Mouse (Mus musculus): Measurements from ENCODE around the gene Celf2.

Gene Celf2

DNA sequence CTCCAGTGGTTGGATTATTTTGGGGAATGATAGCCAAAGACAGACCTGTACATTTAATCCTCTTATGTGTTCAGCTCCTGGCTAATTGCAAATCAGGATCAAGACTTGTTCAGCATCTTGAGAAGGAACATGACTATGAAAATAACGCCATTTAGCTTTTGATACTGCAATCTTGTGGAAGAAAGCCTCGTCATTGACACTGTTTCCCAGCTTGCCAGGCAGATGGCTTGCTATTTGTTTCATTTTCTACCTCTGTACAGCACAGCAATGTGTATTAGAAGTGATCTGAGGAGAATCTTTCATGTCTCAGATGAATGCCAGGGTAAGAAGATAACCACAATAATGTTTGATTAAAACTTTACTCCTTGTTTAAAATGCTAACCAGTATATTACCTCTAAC is 315.9 kb downstream of the Celf2 start:
- no peak for DNase-seq (ENCODE audit: low spot score)

DNA sequence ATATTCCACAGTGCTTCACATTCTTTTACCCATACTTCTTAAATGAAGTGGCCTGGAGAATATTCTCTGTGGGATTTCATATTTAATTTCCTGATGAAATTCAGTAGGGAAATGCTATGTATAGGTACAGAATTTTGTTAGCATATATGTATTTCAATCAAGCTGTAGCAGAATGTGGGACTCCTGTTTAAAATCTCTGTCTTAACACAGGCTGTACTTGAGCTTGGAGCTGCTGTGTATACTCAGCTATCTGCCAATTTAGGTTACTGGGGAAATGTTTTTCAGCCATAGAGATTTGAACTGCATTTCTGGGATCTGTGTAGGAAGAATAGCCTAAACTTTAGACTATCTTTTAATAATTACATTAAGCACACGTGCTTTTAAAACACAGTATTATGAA is 330.2 kb downstream of the Celf2 start:
- DNase-seq (ENCODE audit: low spot score) = no peak

GRCm38 (mm10) chr2:7173271-7174064 is 335.9 kb downstream of the Celf2 start:
- DNase-seq (ENCODE audit: low spot score) = no peak

DNA sequence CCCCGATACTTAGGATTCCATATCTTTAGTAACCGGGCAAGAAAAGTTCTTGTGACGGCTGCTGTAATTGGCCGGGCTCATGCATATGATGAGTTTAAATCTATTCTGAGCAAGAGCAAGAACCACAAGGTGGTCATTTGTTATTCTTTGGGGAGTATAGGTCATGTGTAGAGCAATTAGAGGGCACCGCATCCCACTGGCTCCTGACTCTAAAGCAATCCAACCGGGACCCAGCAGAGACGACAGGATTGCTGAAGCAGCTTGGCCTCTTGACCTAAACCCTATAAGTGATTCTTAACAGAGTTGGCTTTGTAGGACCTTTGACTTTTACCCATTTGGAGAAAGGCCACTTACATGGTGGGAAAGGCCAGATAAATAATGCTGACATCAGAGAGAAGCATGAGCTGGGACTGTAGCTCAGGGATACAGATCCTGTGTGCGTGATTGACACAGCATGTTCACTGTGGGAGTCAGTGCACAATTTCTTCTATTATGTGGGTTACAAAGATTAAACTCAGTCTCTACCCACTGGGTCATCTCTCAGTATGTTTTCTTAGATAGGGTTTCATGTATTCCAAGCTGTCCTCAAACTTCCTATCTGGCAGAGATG is 338.2 kb downstream of the Celf2 start:
- no peak for DNase-seq (ENCODE audit: low spot score)

GRCm38 (mm10) chr2:7165786-7166185 is 343.6 kb downstream of the Celf2 start:
- DNase-seq (ENCODE audit: low spot score) = no peak

- DNase-seq (ENCODE audit: low spot score) = peak; percentile 43
These were observed 349.3 kb downstream of the Celf2 start for GRCm38 (mm10) chr2:7160108-7160507.

GRCm38 (mm10) chr2:7147303-7147702 is 362.1 kb downstream of the Celf2 start:
- no peak for DNase-seq (ENCODE audit: low spot score)

- DNase-seq (ENCODE audit: low spot score) = no peak
These were observed 363.8 kb downstream of the Celf2 start for GRCm38 (mm10) chr2:7145541-7146043.

DNA sequence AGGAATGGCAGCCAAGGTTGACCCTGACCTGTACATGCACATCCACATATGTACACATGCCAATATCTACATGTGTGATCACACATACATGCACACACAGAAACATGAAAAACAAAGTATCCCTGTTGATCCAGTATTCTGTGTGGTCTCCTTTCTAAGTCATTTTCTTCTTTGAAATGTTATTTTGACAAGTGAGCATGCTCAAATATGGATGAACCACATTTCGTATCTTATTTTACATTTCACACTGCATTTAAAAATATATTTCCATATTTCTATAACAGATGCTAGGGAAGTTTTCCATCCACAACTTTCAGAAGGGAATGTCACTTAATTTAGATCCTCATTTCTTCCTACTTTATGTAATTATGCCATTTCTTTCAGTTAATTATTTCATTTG is 364.5 kb downstream of the Celf2 start:
- no peak for DNase-seq (ENCODE audit: low spot score)

DNA sequence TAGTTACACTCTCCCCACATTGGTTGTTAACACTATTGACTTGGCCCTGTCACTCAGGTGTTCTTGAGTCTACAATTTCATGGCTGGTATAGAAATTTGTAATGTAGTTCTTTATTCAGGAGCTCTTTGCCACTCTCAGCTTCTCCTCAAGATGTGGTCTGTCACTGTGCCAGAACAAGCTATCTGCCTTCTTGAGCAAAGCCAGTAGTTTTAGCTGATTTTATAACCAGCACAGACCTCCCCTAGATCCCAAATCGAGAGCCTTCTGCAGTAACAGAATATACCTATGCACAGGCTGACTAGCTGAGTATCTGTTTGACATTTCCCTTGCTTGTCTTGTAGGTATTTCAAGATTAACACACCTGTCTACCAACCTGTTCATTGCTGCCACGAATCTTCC is 386.0 kb downstream of the Celf2 start:
- DNase-seq (ENCODE audit: low spot score) = no peak

DNA sequence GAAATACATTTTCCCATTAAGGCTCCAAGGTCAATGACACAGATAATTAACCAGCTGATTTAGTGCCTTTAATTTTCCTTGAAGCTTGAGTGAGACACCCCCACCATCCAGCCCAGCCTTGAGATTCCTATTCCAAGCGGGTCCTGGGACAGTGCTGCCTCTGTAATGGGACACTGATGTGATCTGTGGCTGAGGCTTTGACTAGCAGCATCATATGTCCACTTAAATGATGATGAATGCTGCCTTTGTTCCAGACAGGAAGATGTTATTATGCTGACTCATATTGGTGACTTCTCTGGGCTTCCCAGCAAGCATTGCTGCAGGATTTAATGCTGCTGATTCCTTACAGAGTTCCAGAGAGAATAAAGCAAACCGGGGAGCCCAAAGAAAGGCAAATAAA is 393.6 kb downstream of the Celf2 start:
- DNase-seq (ENCODE audit: low spot score) = no peak

DNA sequence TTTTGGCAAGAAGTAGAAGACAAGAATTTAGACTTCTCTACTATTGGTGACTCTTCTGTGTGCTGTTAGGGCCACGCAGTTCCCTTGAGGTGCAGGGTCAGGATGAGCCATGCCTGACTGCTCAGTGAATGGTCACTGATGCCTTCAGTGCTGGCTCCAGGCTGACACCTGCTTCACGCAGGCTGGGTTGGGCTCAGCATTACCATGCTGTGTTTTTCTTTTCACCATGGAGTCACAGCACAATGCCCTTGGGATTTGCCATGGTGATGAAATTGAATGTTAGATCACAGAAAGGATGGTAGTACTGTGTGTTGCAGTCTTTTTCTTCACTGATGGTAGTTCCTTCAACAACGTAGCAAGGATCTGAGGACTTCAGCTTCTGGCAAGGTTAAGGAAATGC is 394.2 kb downstream of the Celf2 start:
- no peak for DNase-seq (ENCODE audit: low spot score)

GRCm38 (mm10) chr2:7113738-7114137 is 395.6 kb downstream of the Celf2 start:
- no peak for DNase-seq (ENCODE audit: low spot score)

DNA sequence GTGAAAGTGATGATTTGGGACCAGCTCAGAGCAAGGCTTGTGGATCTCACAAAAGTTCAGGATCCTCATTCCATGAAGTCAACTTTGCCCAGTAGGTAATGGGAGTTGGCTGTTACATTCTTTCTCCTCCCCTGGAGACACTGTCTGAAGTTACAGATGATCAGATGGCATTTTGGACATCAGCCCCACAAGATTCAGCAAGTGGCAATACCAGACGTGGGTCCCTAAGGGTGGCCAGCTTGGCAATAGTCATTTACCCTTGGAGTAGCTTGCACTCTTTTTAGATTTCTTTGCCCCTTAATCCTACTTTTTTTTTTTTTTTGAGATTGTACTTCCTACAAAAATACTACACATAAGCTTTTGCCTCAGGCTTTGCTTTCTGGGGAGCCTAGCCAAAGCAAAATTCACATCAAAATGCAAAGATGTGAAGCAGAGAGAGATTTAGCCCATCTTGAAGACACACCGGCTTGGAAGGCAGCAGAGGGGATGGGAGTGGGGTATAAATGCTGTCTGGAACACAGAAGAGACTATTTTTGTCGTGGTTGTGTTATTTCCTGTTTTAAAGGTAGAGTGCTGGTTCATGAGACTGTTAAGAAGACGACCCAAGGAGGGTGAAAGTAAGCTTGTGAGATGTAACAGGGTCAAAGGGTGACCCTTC is 397.1 kb downstream of the Celf2 start:
- DNase-seq (ENCODE audit: low spot score) = no peak

DNA sequence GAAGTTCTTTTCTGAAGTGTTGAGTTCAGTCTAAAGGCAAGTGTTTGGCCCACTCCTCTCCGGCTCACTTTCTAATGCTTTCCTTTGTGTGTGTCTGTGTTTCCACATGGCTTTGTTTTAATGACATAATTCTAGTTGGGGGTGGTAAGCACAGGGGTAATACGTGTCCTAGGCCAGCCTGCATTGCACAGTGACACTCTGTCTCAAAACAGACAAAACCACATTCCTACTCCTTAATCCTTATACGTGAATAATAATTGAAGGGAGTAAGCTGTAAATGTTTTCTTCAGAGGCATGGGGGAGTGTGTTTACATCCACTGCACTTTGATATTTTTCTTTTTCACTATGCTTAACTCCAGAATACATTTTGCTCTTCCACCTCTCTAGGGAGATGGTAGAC is 415.9 kb downstream of the Celf2 start:
- DNase-seq (ENCODE audit: low spot score) = no peak

DNA sequence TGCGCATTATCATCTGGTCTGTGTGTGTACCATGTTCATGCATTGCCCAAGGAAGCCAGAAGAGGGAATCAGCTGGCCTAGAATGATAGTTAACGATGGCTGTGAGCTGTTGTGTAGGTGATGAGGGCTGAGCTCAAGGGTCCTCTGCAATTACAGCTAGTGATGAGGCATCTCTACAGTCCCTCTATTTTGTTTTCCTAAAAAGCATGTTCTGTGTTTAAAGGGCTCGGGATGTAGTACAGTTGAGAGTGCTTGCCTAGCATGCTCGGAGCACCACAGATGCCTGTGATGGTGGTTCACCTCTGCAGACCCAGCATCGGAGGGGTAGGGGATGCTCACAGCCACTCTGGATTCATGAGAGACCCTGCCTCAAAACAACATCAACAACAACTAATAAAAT is 416.7 kb downstream of the Celf2 start:
- no peak for DNase-seq (ENCODE audit: low spot score)

DNA sequence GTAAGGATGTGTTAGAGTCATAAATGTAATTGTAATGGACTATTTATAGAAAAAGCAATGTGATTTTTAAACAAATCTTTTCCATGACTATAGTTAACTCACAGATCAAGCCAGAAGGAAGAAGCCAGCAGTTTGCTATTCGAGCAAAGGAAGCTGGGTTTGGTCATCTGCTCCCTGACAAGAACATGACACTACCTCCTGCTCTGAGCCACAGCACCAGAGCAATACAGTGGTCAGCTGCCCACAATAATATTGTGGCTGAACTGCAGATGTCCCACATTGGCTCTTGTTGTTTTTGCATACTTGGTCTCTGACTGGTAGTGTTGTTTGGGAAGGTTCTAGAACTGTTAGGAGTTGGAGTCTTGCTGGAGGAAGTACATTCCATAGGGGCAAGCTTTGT is 418.9 kb downstream of the Celf2 start:
- DNase-seq (ENCODE audit: low spot score) = no peak

- no peak for DNase-seq (ENCODE audit: low spot score)
These were observed 420.1 kb downstream of the Celf2 start for GRCm38 (mm10) chr2:7089069-7089834.

GRCm38 (mm10) chr2:7088536-7088935 is 420.8 kb downstream of the Celf2 start:
- DNase-seq (ENCODE audit: low spot score) = no peak

GRCm38 (mm10) chr2:7087480-7087879 is 421.9 kb downstream of the Celf2 start:
- no peak for DNase-seq (ENCODE audit: low spot score)

- peak; percentile 78 for DNase-seq (ENCODE audit: low spot score)
These were observed 425.8 kb downstream of the Celf2 start for GRCm38 (mm10) chr2:7083489-7084090.

Data from testis, postnatal 10 days (tissue).